Mouse (Mus musculus): ENCODE measurements around the gene 5730409E04Rik. TPM values are rescaled to one million over a fixed set of nuclear protein-coding genes. Genes with fewer than 3 reads are reported as not detected.

5730409E04Rik gene
- total RNA-seq, 4 experiments from 2014 or later, result 66.8 to 72.5 (median 69.7) TPM

- DNase-seq (ENCODE audit: low spot score in 2 of 2), result no peak
Observed at GRCm38 (mm10) chr4:126636330-126636729, 26.7 kb downstream of the 5730409E04Rik start.

- DNase-seq (ENCODE audit: low spot score in 2 of 2), result no peak
Observed at GRCm38 (mm10) chr4:126637446-126637845, 27.8 kb downstream of the 5730409E04Rik start.

- DNase-seq (ENCODE audit: low spot score in 2 of 2), result peak; percentile 25 to 26
Observed at GRCm38 (mm10) chr4:126639339-126639738, 29.7 kb downstream of the 5730409E04Rik start.

GRCm38 (mm10) chr4:126641901-126642300 is 32.3 kb downstream of the 5730409E04Rik start:
- DNase-seq (ENCODE audit: low spot score in 2 of 2), result peak in 1 of 2 experiments; percentile 38

- DNase-seq (ENCODE audit: low spot score in 2 of 2), result no peak
Observed at GRCm38 (mm10) chr4:126643815-126644214, 34.2 kb downstream of the 5730409E04Rik start.

- no peak for DNase-seq (ENCODE audit: low spot score in 2 of 2)
Observed at GRCm38 (mm10) chr4:126644333-126644963, 34.8 kb downstream of the 5730409E04Rik start.

GRCm38 (mm10) chr4:126647996-126648910 is 38.6 kb downstream of the 5730409E04Rik start:
- no peak for DNase-seq (ENCODE audit: low spot score in 2 of 2)

- DNase-seq (ENCODE audit: low spot score in 2 of 2), result peak in 1 of 2 experiments; percentile 49
Observed at GRCm38 (mm10) chr4:126653148-126653547, 43.5 kb downstream of the 5730409E04Rik start.

- DNase-seq (ENCODE audit: low spot score in 2 of 2), result no peak
Observed at GRCm38 (mm10) chr4:126655356-126655755, 45.7 kb downstream of the 5730409E04Rik start.

GRCm38 (mm10) chr4:126661249-126661648 is 51.6 kb downstream of the 5730409E04Rik start:
- peak; percentile 52 to 64 for DNase-seq (ENCODE audit: low spot score in 2 of 2)

Small RNA genes lying within 50 kb of the gene (microRNA-seq; reads per million reads assigned to microRNA genes)
- 0 reads per million in 2 experiments for gene Mir7119

Other genes with a start within 250 kb of the 5730409E04Rik start
- 10 to 100 TPM; 29.2 to 44.5 (median 37.1) TPM for gene Ago3, start 180.3 kb upstream of the 5730409E04Rik start, total RNA-seq (2022)
- 10 to 100 TPM; 60.7 to 65.7 (median 62.1) TPM for gene Ago1, start 141.2 kb upstream of the 5730409E04Rik start, total RNA-seq (2022)
- gene Ago4, start 76.3 kb upstream of the 5730409E04Rik start, total RNA-seq (2022), result 10 to 100 TPM in 1 of 4 experiments, 1 to 10 TPM in 3; 6.7 to 11.6 (median 8.5) TPM
- gene Clspn, start 52.9 kb upstream of the 5730409E04Rik start, total RNA-seq (2022), result 1 to 10 TPM in 3 of 4 experiments, under 1 TPM in 1; 0.77 to 2.5 (median 1.6) TPM
- 100 to 1,000 TPM in 3 of 4 experiments, 10 to 100 TPM in 1; 97.0 to 117 (median 111) TPM for gene Psmb2, start 67.8 kb downstream of the 5730409E04Rik start, total RNA-seq (2022)
- not detected for gene Tfap2e, start 126.4 kb downstream of the 5730409E04Rik start, total RNA-seq (2022)
- gene Ncdn, start 143.6 kb downstream of the 5730409E04Rik start, total RNA-seq (2022), result 1,000 to 10,000 TPM; 1,589 to 1,685 (median 1,649) TPM
- 10 to 100 TPM; 63.5 to 77.5 (median 67.4) TPM for gene AU040320, start 143.7 kb downstream of the 5730409E04Rik start, total RNA-seq (2022)